Mouse (Mus musculus): Measurements from ENCODE around the gene Lmna.

The Lmna gene

GRCm38 (mm10) chr3:88473571-88473970 lies 36.2 kb downstream of the Lmna start:
- no peak for DNase-seq (ENCODE audit: low read depth, low spot score)

GRCm38 (mm10) chr3:88473020-88473419 lies 36.7 kb downstream of the Lmna start:
- no peak for DNase-seq (ENCODE audit: low read depth, low spot score)

GRCm38 (mm10) chr3:88470943-88471479 lies 38.7 kb downstream of the Lmna start:
- DNase-seq (ENCODE audit: low read depth, low spot score): no peak

DNA sequence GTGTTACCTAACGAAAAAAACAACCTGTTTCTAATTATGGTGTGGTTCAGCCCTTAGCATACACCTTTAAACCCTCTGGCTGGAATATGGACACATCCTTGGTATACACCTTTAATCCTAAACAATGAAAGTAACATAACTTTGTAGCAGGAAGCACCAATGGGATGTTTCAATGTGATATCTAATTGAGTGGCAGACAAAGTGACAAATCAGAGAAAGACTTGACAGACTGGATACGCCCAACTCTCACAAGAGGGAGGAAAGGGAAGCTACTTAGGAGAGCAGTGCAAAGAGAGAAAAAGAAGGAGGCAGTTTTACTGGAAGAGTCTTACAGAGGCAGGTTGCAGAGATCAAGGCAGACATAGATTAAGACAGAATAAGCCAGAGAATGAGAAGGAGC lies 40.3 kb downstream of the Lmna start:
- no peak for DNase-seq (ENCODE audit: low read depth, low spot score)

DNA sequence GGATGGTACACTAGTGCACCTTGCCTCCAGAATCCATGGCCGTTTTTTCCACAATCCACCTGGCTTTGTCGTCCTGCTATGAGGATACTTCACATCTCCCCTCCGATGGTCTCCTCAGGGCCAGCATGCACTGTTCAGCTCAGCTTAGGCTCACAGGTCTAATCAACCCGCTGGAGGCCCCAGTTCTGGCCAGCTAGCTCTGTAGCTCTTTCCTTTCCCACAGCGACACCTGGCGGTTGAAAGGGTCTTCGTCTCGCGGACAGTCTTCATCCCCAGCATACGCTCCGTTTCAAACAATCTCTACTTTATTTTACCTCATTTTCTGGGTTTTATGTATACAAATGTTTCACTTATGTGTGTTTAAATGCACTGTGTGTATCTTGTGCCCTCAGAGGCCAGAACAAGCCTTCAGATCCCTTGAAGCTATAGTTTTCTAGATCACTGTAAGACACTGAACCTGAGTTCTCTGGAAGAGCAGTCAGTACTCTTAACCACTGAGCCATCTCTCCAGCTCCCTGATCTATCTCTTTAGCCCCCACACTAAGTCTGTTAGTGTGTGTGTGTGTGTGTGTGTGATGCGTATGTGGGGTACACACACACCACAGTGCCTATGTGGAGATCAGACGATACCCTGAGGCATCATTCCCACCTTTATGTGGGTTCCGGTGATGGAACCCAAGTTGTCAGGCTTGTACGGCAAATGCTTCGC lies 42.5 kb downstream of the Lmna start:
- DNase-seq (ENCODE audit: low read depth, low spot score): peak; percentile 70

DNA sequence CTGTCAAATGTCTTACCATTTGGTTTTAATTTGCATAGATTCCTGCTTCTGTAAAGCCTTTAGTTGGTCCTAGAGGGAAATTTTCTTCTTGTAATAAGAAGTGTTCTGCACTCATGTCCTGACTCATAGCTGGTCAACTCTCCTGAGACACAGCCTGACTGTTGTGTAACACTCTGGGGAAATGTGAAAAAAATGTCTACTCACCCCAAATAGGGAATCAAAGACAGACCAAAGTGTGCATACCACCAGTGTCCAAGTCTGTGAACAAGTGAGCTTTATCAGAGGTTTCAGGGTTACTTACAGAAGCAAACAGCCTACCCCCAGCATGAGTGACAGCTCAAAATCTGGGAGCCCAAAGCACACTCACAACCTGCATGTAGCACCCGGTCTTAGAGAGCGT lies 44.6 kb downstream of the Lmna start:
- DNase-seq (ENCODE audit: low read depth, low spot score): no peak

DNA sequence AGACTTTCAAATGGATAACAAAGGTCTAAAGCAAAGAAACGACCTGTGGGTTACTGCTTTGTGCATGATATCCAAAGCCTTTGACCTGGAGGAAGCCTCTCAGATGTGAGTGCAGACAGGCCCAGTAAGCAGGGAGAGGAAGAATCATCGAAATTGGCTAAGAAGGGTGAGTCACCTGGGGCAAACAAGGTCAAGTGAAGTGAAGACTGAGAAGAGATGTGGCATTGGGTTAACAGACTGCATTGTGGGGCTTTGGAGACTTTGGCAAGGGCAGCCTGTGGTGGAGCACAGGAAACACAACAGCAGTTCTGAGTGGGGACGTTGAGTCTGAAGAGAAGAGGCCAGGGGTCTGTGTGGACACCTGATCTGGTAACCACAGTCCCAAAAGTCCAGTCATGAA lies 45.3 kb downstream of the Lmna start:
- no peak for DNase-seq (ENCODE audit: low read depth, low spot score)

- DNase-seq (ENCODE audit: low read depth, low spot score): no peak
These were observed 48.6 kb downstream of the Lmna start, which contains the start of gene Sema4a for GRCm38 (mm10) chr3:88460983-88461696. Gene Sema4a (minus strand): TSS chr3:88461182.

- DNase-seq (ENCODE audit: low read depth, low spot score): no peak
These were observed 49.7 kb downstream of the Lmna start for GRCm38 (mm10) chr3:88460029-88460428.

GRCm38 (mm10) chr3:88458778-88459219 lies 51.0 kb downstream of the Lmna start:
- DNase-seq (ENCODE audit: low read depth, low spot score): no peak

- no peak for DNase-seq (ENCODE audit: low read depth, low spot score)
These were observed 52.8 kb downstream of the Lmna start for GRCm38 (mm10) chr3:88456746-88457532.

DNA sequence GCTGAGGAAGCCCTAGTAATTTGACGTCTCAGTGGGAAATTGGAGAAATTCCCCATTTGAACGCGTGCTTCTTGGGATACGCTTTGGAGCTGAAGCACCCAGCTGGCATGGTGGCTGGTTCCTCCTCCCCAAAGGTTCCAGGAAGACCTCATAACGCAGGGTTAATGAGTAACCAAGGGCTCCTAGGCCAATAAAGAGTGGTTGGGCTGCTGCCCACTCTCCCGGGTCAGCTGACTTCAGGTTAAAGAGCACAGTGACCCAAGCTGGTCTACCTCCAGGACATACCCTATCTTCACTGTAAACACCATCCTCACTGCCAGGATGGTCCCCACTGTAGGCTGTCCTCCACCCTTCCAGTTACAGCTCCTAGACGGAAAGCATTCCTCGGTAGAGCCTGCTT lies 53.4 kb downstream of the Lmna start:
- no peak for DNase-seq (ENCODE audit: low read depth, low spot score)

DNA sequence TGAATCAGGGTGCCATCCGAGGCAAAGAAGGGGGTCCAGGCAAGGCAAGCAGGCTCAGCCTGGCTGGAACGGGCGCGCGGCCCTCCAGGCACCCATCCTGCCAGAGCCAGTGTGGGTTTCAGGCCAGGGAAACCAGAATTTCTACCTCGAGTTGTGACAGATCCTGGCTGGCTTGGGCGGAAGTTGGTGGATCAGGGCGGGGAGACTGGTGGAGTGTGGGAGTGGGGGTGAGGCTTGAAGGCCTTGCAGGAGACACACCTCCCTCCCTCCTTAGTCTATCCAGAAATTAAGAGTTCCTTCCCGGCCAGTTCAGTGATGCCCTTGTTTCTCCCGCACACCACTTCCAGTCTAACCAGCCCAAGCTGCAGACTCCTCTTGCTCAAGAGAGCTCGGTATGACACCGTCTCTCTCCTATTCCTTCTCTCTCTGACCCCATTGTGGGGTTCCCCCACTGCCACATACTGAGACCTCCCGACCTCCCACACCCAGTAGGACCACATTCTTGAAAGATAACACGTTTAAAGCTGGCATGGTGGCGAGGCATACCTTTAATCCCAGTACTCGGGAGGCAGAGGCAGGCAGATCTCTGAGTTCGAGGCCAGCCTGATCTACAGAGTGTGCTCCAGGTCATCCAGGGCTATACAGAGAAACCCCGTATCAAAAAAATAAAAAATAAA lies 54.0 kb downstream of the Lmna start:
- no peak for DNase-seq (ENCODE audit: low read depth, low spot score)

- DNase-seq (ENCODE audit: low read depth, low spot score): no peak
These were observed 54.8 kb downstream of the Lmna start for GRCm38 (mm10) chr3:88454762-88455587.

DNA sequence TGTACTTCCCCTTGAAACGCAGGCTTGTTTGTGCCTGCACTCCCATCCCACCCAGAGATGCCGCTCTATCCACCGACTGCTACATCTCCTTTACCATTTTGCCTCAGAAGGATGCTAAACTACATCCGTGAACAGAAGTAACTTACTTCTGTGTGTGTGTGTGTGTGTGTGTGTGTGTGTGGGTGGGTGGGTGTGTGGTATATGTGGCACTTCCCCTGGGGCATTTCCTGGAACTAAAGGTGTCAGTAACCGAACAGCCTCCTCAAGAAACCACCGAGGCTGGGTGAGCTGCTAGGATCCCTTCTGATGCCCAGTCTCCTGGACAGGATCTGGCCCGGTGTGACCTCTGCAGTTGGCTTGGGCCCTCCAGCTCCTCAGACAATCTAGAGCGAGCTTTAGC lies 55.8 kb downstream of the Lmna start:
- DNase-seq (ENCODE audit: low read depth, low spot score): no peak

GRCm38 (mm10) chr3:88453369-88453768 lies 56.4 kb downstream of the Lmna start:
- DNase-seq (ENCODE audit: low read depth, low spot score): no peak

- no peak for DNase-seq (ENCODE audit: low read depth, low spot score)
These were observed 57.0 kb downstream of the Lmna start for GRCm38 (mm10) chr3:88452716-88453115.

DNA sequence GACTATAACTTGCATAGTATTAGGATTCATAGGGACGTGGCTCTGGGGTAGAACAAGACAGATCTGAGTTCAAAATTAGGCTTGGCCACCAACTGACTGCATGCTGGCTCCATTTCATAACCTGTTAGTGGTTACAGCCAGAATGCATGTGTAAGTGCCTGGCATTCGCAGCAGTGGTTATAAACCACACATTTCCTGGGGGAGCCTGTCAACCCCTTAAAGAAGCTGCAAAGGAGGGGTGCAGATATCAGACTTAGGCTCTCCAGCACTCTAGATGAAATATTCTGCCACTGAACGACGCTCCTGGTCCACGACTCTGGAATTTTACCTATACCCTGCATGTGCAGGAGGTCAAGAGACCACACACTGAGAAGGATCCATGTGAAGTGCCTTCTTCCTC lies 57.5 kb downstream of the Lmna start:
- no peak for DNase-seq (ENCODE audit: low read depth, low spot score)

GRCm38 (mm10) chr3:88450379-88451131 lies 59.2 kb downstream of the Lmna start:
- DNase-seq (ENCODE audit: low read depth, low spot score): no peak

Measured in retina, adult 2 months (tissue).